Mouse (Mus musculus): Measurements from ENCODE around the gene Oxsm.

The Oxsm gene

GRCm38 (mm10) chr14:16249171-16249874 lies at the start of gene Oxsm, which contains the start of gene Ngly1:
Gene Oxsm, minus strand, starts transcription at chr14:16249808.
Gene Ngly1, plus strand, starts transcription at chr14:16249280.
- peak; percentile 84 for DNase-seq (ENCODE audit: low spot score)

DNA sequence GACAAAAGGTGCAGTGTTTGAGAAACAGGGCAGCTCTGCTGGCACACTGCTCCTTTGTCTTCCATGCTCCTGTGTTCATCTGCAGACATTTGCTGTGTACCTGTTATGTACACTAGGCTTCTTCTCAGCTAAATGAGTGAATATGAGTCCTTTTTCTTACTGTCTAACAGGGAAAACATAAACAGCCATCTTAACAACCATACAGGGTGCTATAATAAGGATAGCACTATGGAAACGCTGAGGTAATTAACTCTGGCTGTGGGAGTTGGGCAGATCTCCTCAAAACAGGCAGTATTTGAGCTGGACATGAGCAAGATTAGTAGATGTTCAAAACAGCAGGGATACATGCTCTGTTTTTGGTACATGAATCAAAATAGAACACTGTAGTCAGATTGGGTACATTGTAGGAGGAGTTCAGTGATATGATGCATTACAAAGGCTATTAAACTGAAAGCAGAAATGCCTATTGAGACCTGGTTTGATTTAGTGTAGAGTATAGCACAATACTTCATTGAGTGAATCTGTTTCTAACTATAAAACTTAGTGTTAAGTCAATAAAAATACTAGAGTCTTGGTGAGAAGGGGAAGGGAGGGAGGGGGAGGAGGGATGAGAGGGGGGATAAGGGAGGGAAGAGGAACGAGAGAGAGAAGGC lies 47.3 kb upstream of the Oxsm start:
- no peak for DNase-seq (ENCODE audit: low spot score)

- DNase-seq (ENCODE audit: low spot score), result no peak
These were observed 44.3 kb upstream of the Oxsm start for GRCm38 (mm10) chr14:16293921-16294320.

DNA sequence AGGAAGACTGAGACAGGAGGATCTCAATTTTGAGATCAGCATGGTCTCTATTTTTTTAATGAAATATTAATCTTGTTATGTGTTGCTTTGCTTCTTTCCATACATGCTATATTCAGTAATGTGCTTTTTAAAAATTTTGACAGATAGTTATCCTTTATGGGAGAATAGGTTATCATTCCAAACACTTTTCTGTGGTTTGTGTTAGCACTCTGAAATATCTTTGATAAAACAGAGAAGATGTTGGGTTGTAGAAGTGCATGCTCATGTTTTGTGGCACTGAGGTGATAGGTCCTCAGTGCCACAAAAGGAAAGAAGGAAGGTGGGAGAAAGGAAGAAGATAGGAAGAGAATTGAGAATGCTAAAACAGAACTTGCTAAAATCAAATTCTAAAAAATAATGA lies 43.4 kb upstream of the Oxsm start:
- no peak for DNase-seq (ENCODE audit: low spot score)

DNA sequence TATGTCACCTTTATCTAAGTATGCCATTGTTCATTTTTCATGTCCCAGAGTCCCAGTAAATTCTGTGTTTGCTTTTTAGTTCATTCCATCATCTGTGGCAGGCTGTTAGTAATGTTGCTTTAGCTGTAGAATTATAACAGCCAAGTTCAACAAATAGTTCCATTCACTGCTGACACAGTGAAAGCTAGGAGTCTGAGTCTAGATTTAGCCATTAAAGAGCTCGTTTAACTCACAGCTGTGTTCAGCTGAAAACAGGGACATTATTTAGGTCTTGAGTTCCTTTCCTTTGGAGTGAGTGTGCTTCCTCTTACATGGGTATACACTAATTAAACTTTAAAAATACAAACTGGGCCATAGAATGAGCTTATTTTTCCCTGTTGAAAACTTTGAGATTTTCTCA lies 42.8 kb upstream of the Oxsm start:
- DNase-seq (ENCODE audit: low spot score), result no peak

DNA sequence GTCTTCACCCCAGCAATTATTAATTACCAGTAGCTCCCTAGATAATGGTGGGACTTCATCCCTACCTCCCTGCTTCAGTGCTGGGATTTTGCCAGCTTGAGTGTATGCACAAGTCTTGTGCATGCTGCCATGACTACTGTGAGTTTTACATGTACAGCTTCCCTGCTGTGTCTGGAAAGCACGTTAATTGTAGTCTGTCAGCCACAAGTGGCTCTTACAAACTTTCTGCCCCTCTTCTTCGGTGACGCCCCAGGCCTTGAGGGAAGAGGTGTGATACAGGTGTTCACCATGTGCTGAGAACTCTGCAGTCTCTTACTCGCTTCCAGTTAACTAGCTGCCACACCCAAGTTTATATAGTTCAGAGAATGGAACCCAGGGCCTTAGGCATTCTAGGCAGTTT lies 34.4 kb upstream of the Oxsm start:
- no peak for DNase-seq (ENCODE audit: low spot score)

DNA sequence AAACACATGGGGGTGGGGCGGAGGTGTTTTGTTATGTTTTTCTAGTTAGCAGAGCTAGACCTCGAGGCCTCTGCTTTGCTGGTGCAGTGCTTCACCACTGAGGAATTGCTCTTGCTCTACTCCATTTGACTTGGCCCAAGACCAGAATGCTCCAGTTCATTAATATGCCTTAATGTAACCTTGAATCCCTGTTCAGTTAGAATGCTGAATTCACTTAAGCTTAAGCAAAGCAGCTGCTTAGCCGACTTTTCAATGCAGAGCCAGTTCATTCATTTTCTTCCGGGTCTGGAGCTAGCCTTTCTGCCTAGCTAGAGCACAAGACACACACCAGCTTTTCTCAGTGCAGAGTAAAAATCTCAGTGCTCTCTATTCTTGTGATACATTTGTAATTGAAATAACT lies 29.6 kb upstream of the Oxsm start:
- no peak for DNase-seq (ENCODE audit: low spot score)

- no peak for DNase-seq (ENCODE audit: low spot score)
These were observed 24.1 kb upstream of the Oxsm start for GRCm38 (mm10) chr14:16273677-16274076.

DNA sequence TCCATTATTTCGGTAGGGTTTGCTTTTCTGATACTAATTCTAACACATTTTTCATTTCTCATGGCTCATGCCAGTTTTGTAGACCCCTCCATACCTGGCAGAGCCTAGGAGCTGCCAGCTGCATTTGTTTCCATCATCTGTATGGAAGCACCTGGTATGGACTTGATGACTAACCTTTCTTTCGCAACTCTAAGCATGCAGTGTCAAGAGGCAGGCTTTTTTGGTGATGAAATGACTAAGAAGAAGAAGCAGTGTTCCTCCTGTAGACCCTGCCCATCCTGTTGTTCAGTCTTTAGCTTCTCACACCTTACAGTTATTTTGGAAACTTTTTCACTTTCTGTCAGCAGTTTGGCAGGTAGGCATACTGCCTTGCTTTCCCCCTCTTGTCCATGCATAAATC lies 20.2 kb upstream of the Oxsm start:
- DNase-seq (ENCODE audit: low spot score), result no peak

- no peak for DNase-seq (ENCODE audit: low spot score)
These were observed 17.4 kb upstream of the Oxsm start for GRCm38 (mm10) chr14:16267028-16267427.

- no peak for DNase-seq (ENCODE audit: low spot score)
These were observed 12.3 kb upstream of the Oxsm start for GRCm38 (mm10) chr14:16261869-16262268.

GRCm38 (mm10) chr14:16260541-16260940 lies 10.9 kb upstream of the Oxsm start:
- no peak for DNase-seq (ENCODE audit: low spot score)

GRCm38 (mm10) chr14:16256209-16256608 lies 6.6 kb upstream of the Oxsm start:
- DNase-seq (ENCODE audit: low spot score), result peak; percentile 32

GRCm38 (mm10) chr14:16255745-16256144 lies 6.1 kb upstream of the Oxsm start:
- no peak for DNase-seq (ENCODE audit: low spot score)

DNA sequence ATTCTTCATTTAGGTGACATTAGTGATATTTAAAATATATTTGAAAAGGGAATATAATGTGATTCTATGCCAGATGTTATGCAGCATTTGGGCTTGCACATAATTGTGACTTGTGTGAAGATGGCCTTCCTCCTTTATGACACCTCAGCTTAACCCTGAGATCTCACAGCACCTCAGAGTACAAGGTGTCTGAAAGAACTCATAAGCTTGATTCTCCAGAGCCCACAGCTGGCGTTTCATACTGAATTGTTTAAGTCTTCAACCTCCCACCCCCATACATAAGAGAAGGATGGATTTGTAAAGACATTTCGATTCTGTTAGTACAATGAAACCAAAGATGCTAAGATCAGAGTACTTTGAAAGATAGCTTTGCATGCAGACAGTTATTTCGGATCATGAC lies 491 bp upstream of the Oxsm start:
- DNase-seq (ENCODE audit: low spot score), result no peak

DNA sequence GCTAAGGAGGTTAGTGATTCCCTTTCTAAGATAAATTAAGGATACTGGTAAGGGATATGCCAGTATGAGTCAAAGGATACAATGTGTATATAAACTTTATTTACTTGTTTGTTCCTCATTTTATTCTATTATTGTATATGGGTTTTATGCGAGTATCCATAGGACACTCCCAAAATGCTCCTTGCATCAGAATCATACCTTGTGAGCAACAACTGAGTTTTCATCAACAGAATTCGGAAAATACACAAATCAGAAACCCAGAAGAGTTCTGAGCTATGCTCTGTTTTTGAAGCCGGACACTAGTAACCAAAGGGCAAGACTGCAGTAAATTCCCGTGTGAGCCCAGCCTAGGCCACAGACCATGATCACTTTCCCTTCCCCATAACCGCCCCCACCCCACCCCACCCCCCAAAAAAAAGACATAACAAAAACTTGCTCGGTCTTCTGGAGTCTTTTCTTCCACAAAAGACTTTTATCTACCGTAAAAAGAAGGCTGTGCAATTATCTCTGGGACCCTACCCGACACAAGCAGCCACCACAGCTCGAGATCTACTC lies 928 bp downstream of the Oxsm start:
- no peak for DNase-seq (ENCODE audit: low spot score)

DNA sequence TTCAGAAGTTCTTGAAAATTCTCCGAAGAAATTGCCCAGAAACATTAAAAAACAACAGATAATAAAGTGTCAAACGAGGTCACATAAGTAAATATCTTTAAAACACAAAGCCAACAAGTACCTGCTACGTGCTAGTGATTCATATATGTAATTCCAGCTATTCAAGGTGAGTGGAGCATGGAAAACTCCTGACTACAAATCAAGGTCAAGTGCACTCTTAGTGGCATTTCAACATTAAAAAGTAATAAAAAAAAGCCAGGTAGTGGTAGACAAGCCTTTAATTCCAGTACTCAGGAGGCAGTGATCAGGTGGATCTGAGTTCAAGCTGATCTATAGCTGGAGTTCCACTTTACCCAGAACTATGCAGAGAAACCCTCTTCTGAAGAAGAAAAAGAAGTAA lies 1.5 kb downstream of the Oxsm start:
- DNase-seq (ENCODE audit: low spot score), result peak; percentile 38

DNA sequence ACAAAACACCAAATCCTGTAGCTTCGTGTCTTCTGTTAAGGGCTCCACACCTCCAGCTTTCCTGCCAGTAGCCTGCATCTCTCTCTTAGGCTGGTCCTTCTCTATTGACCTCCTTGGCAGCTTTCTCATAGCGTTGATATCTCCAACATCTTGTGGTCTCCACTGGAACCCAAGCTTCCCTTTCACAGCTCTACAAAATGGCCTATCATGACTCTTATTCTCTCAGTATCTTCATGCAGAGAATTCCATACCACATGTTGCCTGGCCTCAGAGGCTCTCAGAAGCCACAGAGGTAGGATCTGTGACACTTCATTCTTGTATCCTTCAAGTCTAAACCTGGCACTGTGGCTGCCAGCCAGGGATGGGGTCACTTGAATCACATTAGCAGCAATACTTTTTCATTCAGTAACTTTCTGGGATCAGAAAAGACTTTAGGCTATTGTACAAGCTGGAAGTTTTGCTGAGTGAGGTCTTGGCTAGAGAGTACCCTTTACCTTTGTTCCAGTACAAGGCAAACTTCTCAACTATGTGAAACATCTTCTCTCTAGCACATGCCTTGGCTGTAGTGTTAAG lies 3.2 kb downstream of the Oxsm start:
- no peak for DNase-seq (ENCODE audit: low spot score)

GRCm38 (mm10) chr14:16245127-16245526 lies 4.5 kb downstream of the Oxsm start:
- DNase-seq (ENCODE audit: low spot score), result no peak

GRCm38 (mm10) chr14:16244370-16244769 lies 5.2 kb downstream of the Oxsm start:
- no peak for DNase-seq (ENCODE audit: low spot score)

- peak; percentile 81 for DNase-seq (ENCODE audit: low spot score)
These were observed 5.9 kb downstream of the Oxsm start for GRCm38 (mm10) chr14:16243603-16244209.

DNA sequence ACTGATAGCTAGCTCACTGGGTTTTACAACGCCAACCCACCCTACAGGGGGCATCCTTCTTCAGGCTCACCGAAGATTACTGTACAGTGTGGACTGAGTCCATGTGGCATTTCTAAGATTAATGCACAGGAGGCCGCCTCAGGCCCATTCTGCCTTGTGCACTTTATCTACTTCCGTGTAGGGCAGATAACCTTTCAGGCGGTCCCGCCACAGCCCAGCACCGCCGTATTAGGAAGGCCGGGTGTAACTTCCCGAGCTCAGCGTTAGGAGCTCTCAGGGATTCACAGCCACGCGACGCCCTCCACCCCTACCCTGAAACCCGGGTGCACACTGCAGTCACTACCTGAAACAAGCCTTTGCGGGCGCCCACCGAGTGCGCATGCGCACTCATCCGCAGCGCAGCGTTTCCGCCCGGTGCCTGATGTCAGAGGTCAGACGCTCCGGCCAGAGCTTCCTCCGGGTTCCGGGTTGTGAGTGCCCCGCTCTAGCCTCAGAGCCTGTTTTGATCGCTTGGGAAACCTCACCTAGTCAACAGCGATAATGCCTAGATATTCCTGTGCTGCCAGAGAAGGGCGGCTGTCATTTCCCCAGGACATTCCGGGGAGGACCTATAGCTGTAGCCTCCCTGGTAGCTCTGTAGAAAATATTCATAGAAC lies 6.5 kb downstream of the Oxsm start:
- DNase-seq (ENCODE audit: low spot score), result peak; percentile 92
